ENCODE assay signal across 11 mouse cellular contexts in genomic region chr4:75212396-75213175, GRCm38 (mm10).
DNase-seq lines count a peak whose midpoint lies in the region; ATAC-seq and TF ChIP-seq lines count a peak whose summit lies in the region.
"Had no signal": no experiment of that assay in that cellular context is flagged by ENCODE, and none has a peak within 500 bp of the region (broad histone marks: within the 10 kb centered on the region; RNA-seq: fewer than 3 reads in every experiment).

No protein-coding gene starts in this region.

- no peak overlapping the region for H3K4me3 ChIP-seq in midbrain, postnatal 0 days (ENCODE audit: low read depth, low read length)

- peak; percentile 97 for DNase-seq in brain, embryonic 14.5 days (ENCODE audit: low read depth)
- DNase-seq in frontal cortex, postnatal 10 days (ENCODE audit: low spot score in 2 of 2): peak; percentile 26 to 66
- peak; percentile 18 to 37 for DNase-seq in layer of hippocampus, postnatal 36 days
- DNase-seq in midbrain, postnatal 0 days (ENCODE audit: low spot score): peak; percentile 51
- no peak for DNase-seq in spleen, postnatal 36 days (ENCODE audit: low spot score in 2 of 2)
- DNase-seq in heart, adult 9 months (ENCODE audit: low spot score in 2 of 2): no peak
- no peak for DNase-seq in adrenal gland, adult 2 months
- no peak for DNase-seq in kidney, adult 18-20 months
- DNase-seq: cerebellum, adult 18-20 months; heart, postnatal 14 days had no signal

- TF ChIP-seq CTCF in brain, embryonic 14.5 days (IDR thresholded peaks at IDR 0.05; ENCODE audit: borderline replicate concordance, extremely low read depth, insufficient read depth, insufficient read length): no peak
- no peak for TF ChIP-seq CTCF in midbrain, postnatal 0 days (IDR thresholded peaks at IDR 0.05)

- ATAC-seq in midbrain, postnatal 0 days (ENCODE audit: low FRiP score): no peak

- no peak overlapping the region for H3K27ac ChIP-seq in midbrain, postnatal 0 days (ENCODE audit: low read depth, low read length)
- H3K27ac ChIP-seq: stomach, postnatal 0 days had no signal

- no peaks in the 10 kb centered on the region for H3K9me3 ChIP-seq in midbrain, postnatal 0 days (ENCODE audit: low read length)

- H3K36me3 ChIP-seq in midbrain, postnatal 0 days (ENCODE audit: insufficient read depth, low read length): no peaks in the 10 kb centered on the region

- no peak overlapping the region for H3K9ac ChIP-seq in midbrain, postnatal 0 days (replicated peaks; ENCODE audit: low read length, poor library complexity, severe bottlenecking)

- no peak for TF ChIP-seq POLR2A in brain, embryonic 14.5 days (IDR thresholded peaks at IDR 0.05; ENCODE audit: borderline replicate concordance, extremely low read depth, insufficient read depth, insufficient read length, poor library complexity, severe bottlenecking)

- no peaks in the 10 kb centered on the region for H3K27me3 ChIP-seq in midbrain, postnatal 0 days (ENCODE audit: insufficient read depth, low read length)

- H3K4me2 ChIP-seq in midbrain, postnatal 0 days (ENCODE audit: low read depth, low read length, poor library complexity, severe bottlenecking): no peak overlapping the region

- no peaks in the 10 kb centered on the region for H3K4me1 ChIP-seq in midbrain, postnatal 0 days (ENCODE audit: insufficient read depth, low read length)

Comparison
In these comparisons a context has a peak if more than half of its experiments do, and no peak if none do; other contexts are left out.
1. DNase-seq: peak in brain, embryonic 14.5 days (single experiment), frontal cortex, postnatal 10 days (2 of 2), layer of hippocampus, postnatal 36 days (2 of 2) and midbrain, postnatal 0 days (single experiment); none in spleen, postnatal 36 days (0 of 2), heart, adult 9 months (0 of 2), adrenal gland, adult 2 months (single experiment) and kidney, adult 18-20 months (single experiment).